Mouse (Mus musculus) thymus, adult 2 months (tissue): ENCODE measurements around the gene Ubr3.

Experiments
- CTCF ChIP-seq: fragments of 200-500 bp; IDR thresholded peaks from 2 replicates; pipeline ENCODE4 v1.5.1; 2012; ENCODE audit warnings: mild to moderate bottlenecking, control low read depth, low read length, moderate library complexity, borderline replicate concordance; ENCODE audit not compliant: control insufficient read depth, poor library complexity, insufficient read depth; ENCODE audit errors: extremely low read depth
- POLR2A ChIP-seq: fragments of 200-500 bp; IDR thresholded peaks from 2 replicates; pipeline ENCODE4 v1.6.1; 2012; ENCODE audit warnings: mild to moderate bottlenecking, low read length, control low read depth, moderate library complexity; ENCODE audit not compliant: control insufficient read depth, poor library complexity, insufficient read depth; ENCODE audit errors: extremely low read depth

GRCm38 (mm10) chr2:69883990-69884391 is 13.1 kb upstream of the Ubr3 start:
- no peak for TF ChIP-seq CTCF
- no peak for TF ChIP-seq POLR2A
